In the genomic region with DNA sequence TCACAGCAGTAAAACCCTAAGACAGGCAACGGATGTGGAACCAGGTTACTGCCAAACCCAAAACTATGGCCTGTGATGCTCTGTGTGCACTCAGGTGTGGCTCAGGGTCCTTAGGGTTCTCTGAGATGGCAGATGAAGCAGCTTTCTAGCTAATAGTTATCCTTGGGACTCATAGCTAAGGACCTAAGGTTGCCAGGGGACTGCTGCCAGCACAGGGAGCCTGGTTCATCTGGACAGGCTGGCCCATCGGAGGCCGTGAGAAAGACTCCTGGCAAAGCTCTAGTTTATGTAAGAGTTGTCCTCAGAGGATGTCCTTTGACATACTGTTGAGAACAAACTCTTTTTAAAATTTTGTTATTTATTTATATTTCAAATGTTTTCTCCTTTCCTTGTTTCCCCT, we compare ENCODE assay signal across 23 mouse cellular contexts.
DNase-seq lines count a peak whose midpoint lies in the region; ATAC-seq and TF ChIP-seq lines count a peak whose summit lies in the region.
"Had no signal": no experiment of that assay in that cellular context is flagged by ENCODE, and none has a peak within 500 bp of the region (broad histone marks: within the 10 kb centered on the region; RNA-seq: fewer than 3 reads in every experiment).

No protein-coding gene starts in this region.

- no peak overlapping the region for H3K4me3 ChIP-seq in heart, embryonic 10.5 days
- no peak overlapping the region for H3K4me3 ChIP-seq in hindbrain, postnatal 0 days (ENCODE audit: low read length)
- H3K4me3 ChIP-seq: embryonic facial prominence, embryonic 15.5 days; erythroblast, embryonic 14.5 days; forebrain, embryonic 10.5 days; hindbrain, embryonic 12.5 days had no signal

- no peaks in the 10 kb centered on the region for H3K36me3 ChIP-seq in heart, embryonic 10.5 days
- H3K36me3 ChIP-seq in hindbrain, postnatal 0 days (ENCODE audit: insufficient read depth, low read length) = no peaks in the 10 kb centered on the region
- H3K36me3 ChIP-seq: embryonic facial prominence, embryonic 15.5 days; forebrain, embryonic 10.5 days; hindbrain, embryonic 12.5 days had no signal

- no peaks in the 10 kb centered on the region for H3K9me3 ChIP-seq in heart, embryonic 10.5 days
- no peaks in the 10 kb centered on the region for H3K9me3 ChIP-seq in hindbrain, postnatal 0 days (ENCODE audit: low read length)
- H3K9me3 ChIP-seq: embryonic facial prominence, embryonic 15.5 days; forebrain, embryonic 10.5 days; hindbrain, embryonic 12.5 days had no signal

- H3K9ac ChIP-seq in hindbrain, postnatal 0 days (replicated peaks; ENCODE audit: low read length) = no peak overlapping the region
- H3K9ac ChIP-seq: embryonic facial prominence, embryonic 15.5 days; hindbrain, embryonic 12.5 days had no signal

- 89% methylated on average over 3 of the region's 3 CpGs for WGBS in heart, embryonic 10.5 days
- WGBS in hindbrain, postnatal 0 days = 92% methylated on average over 3 of the region's 3 CpGs

- peak; percentile 48 for DNase-seq in cerebellum, adult 11 months
- DNase-seq in cerebellum, postnatal 10 days = no peak
- DNase-seq in brain, adult 2 months (ENCODE audit: low read depth, low spot score) = peak; percentile 82
- peak; percentile 81 for DNase-seq in cerebellum, adult 9-10 months
- DNase-seq in heart, embryonic 10.5 days (ENCODE audit: low spot score) = no peak
- DNase-seq in hindbrain, postnatal 0 days (ENCODE audit: low spot score) = no peak
- DNase-seq in right cerebral cortex, adult 18-20 months = no peak
- DNase-seq: adrenal gland, adult 2 months; adrenal gland, postnatal 25 days; embryo, embryonic 11 days; gastrocnemius, postnatal 36 days; heart, adult 11 months; heart, postnatal 10 days; heart, postnatal 4 days; kidney, adult 18-20 months had no signal

- H3K27ac ChIP-seq in heart, embryonic 10.5 days = no peak overlapping the region
- H3K27ac ChIP-seq in hindbrain, postnatal 0 days = no peak overlapping the region
- H3K27ac ChIP-seq: embryonic facial prominence, embryonic 15.5 days; forebrain, embryonic 10.5 days; hindbrain, embryonic 12.5 days had no signal

- H3K4me1 ChIP-seq in heart, embryonic 10.5 days = no peaks in the 10 kb centered on the region
- H3K4me1 ChIP-seq in hindbrain, postnatal 0 days (ENCODE audit: insufficient read depth, low read length) = no peaks in the 10 kb centered on the region
- H3K4me1 ChIP-seq: embryonic facial prominence, embryonic 15.5 days; forebrain, embryonic 10.5 days; hindbrain, embryonic 12.5 days had no signal

- H3K27me3 ChIP-seq in heart, embryonic 10.5 days (ENCODE audit: insufficient read depth, poor library complexity, severe bottlenecking) = no peaks in the 10 kb centered on the region
- H3K27me3 ChIP-seq in hindbrain, postnatal 0 days (ENCODE audit: insufficient read depth, low read length) = no peaks in the 10 kb centered on the region
- H3K27me3 ChIP-seq: embryonic facial prominence, embryonic 15.5 days; hindbrain, embryonic 12.5 days; Patski had no signal

- ATAC-seq in hindbrain, postnatal 0 days = no peak
- ATAC-seq: activated CD4-positive, CD25-positive, alpha-beta regulatory T cell, adult 4 months; forebrain, embryonic 14.5 days; hindbrain, embryonic 16.5 days; Patski had no signal

- H3K4me2 ChIP-seq in hindbrain, postnatal 0 days (ENCODE audit: low read depth, low read length) = no peak overlapping the region
- H3K4me2 ChIP-seq: embryonic facial prominence, embryonic 15.5 days; hindbrain, embryonic 12.5 days had no signal

- TF ChIP-seq CTCF in hindbrain, postnatal 0 days (IDR thresholded peaks at IDR 0.05; ENCODE audit: low read depth) = no peak

Comparison
In these comparisons a context has a peak if more than half of its experiments do, and no peak if none do; other contexts are left out.
1. DNase-seq: peak in cerebellum, adult 11 months (single experiment), brain, adult 2 months (single experiment) and cerebellum, adult 9-10 months (single experiment); none in cerebellum, postnatal 10 days (0 of 2), heart, embryonic 10.5 days (single experiment), hindbrain, postnatal 0 days (single experiment) and right cerebral cortex, adult 18-20 months (single experiment).